Mouse (Mus musculus) liver, postnatal 0 days (tissue): ENCODE results near the gene Ncf2.

ENCODE experiments used
- CTCF ChIP-seq: sonication (generic); IDR thresholded peaks from 2 replicates; pipeline ENCODE4 v1.5.1; 2016; ENCODE audit warnings: antibody characterized with exemption, low read depth
- EP300 ChIP-seq: IDR thresholded peaks from 2 replicates; pipeline ENCODE4 v1.6.1; 2016; ENCODE audit warnings: antibody characterized with exemption, low read depth, mild to moderate bottlenecking

DNA sequence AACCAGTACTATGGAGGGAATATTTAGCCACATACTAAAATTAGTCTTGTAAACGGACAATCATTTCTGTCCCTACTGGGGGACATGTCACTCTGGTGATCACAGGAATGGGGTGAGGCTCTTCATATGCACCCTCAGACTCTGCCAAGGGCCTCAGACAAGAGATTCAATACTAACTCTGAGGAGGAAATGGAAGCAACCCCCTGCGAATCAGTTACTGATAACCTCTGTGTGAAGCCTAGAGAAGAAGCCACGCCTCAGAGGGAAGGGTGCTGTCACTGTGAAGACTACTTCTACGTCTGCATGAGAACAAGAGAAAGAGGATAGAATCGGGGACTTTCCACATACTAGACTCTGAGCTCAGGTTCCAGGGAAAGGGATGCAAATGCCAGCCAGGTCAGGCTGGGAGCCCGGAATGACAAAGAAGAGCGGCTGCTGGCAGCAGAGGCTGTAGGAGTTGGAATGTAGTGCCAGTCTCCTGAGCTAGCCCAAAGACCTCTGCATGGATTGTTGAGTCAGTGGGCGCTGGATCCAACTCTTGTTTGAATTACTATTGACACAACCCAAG lies 4.2 kb upstream of the Ncf2 start:
- TF ChIP-seq CTCF, result no peak
- no peak for TF ChIP-seq EP300
